Mouse (Mus musculus): ENCODE measurements around the gene Sept9.

GRCm38 (mm10) chr11:117152541-117152940 is 46.9 kb upstream of the Sept9 start:
- TF ChIP-seq CTCF (IDR thresholded peaks at IDR 0.05; ENCODE audit: borderline replicate concordance, insufficient read depth, low read depth, low read length) (no peak), POLR2A (IDR thresholded peaks at IDR 0.05; ENCODE audit: borderline replicate concordance, insufficient read depth, low read length) (no peak)

All from cerebellum, adult 2 months (tissue).